Mouse (Mus musculus): ENCODE measurements around the gene Rere. TPM values are rescaled to one million over a fixed set of nuclear protein-coding genes. Genes with fewer than 3 reads are reported as not detected.
"Not testable (repeated sequence)": the region's sequence is repeated elsewhere in the genome, so short reads cannot be mapped to it uniquely, and the experiment has no call there.

Gene Rere
- polyA plus RNA-seq, 1 experiment from 2014 or later = 31.4 TPM

DNA sequence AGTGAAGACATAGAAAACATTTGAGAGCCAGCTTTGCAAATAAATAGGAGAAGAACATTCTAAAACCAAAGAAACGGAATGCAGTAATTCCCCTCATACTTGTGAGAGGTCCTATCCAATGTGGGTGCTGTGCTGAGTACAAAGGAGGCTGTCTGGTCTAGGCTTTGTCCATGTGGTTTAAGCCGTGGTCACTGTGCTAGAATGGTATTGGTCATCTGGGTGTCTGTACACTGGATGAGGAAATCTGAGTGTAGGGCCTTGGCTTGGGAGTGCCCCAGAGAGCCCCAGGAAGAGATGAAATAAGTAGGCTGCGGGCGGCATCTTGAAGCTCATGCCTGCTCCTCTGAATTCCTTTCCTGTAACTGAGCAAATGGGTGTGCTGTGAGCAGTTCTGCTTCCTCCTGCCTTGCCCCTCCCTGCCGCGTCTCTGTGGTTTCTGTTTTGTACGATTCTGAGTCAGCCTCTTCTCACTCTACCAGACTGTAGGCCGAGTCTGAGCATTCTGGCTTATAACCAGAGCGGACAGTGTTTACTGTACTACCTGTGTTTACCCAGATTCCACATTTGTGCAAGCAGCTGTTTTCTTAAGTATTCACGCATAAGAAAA, 263.3 kb downstream of the Rere start:
- ATAC-seq (ENCODE audit: insufficient number of reproducible peaks, insufficient read depth, low FRiP score, low TSS enrichment, low read depth) = no peak
- H3K4me1 ChIP-seq (replicated peaks) = no peaks in the 10 kb centered on the region
- H3K9ac ChIP-seq (replicated peaks) = no peak overlapping the region
- H3K4me3 ChIP-seq (replicated peaks) = no peak overlapping the region
- no peaks in the 10 kb centered on the region for H3K9me3 ChIP-seq
- no peak overlapping the region for H3K4me2 ChIP-seq
- H3K27ac ChIP-seq = no peak overlapping the region
- H3K36me3 ChIP-seq = peaks cover 47% of the 10 kb centered on the region
- no peaks in the 10 kb centered on the region for H3K27me3 ChIP-seq
- 84% methylated on average over 10 of the region's 10 CpGs for WGBS

DNA sequence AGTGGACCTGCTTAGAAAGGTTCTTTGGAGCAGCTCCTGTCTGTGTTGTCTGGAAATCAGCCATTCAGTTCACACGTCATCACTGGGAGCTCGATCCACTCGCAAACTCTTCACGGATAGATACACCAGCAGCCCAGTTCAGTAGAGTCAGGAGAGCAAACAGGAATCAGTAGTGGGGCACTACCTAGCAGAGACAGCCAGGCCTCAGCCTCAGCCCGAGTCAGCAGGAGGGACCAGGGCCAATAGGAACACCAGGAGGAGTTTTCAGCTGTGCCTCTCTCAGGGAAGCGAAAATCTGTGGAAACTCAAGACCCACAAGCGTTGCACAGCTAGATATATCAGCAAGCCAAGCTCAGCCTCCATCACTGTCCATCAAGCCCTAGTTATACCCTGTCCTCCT, 264.3 kb downstream of the Rere start:
- Histone ChIP-seq H3K27ac (no peak overlapping the region), H3K9me3 (no peaks in the 10 kb centered on the region), H3K4me3 (replicated peaks) (no peak overlapping the region), H3K9ac (replicated peaks) (no peak overlapping the region), H3K27me3 (no peaks in the 10 kb centered on the region), H3K4me2 (no peak overlapping the region), H3K36me3 (peaks cover 52% of the 10 kb centered on the region), H3K4me1 (replicated peaks) (no peaks in the 10 kb centered on the region)
- ATAC-seq (ENCODE audit: insufficient number of reproducible peaks, insufficient read depth, low FRiP score, low TSS enrichment, low read depth) = no peak
- WGBS = 94% methylated on average over 7 of the region's 7 CpGs

DNA sequence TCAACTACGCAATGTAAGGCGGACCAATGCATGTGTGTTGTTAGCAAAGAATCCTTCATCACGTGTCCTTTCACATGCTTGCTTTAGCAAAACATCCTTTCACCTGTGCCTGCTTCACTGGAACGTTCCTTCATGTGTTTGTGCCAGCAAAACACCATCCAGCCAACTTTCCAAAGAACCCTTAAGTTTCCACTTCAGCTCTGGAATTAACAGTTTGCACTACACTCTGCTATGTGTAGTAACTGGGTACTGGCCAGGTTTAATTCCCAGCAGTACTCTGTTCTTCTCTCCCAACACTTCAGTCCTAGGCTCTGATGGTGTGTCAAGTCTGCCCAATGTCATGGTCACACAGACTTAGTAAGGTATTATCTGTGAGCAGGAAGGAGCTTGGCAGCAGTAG, 264.9 kb downstream of the Rere start:
- 95% methylated on average over 4 of the region's 4 CpGs for WGBS
- not testable (repeated sequence) for H3K4me2 ChIP-seq; ATAC-seq (ENCODE audit: insufficient number of reproducible peaks, insufficient read depth, low FRiP score, low TSS enrichment, low read depth); H3K4me3 ChIP-seq (replicated peaks); H3K27me3 ChIP-seq; H3K27ac ChIP-seq; H3K9me3 ChIP-seq; H3K4me1 ChIP-seq (replicated peaks); H3K9ac ChIP-seq (replicated peaks)
- H3K36me3 ChIP-seq = peaks cover 55% of the 10 kb centered on the region

DNA sequence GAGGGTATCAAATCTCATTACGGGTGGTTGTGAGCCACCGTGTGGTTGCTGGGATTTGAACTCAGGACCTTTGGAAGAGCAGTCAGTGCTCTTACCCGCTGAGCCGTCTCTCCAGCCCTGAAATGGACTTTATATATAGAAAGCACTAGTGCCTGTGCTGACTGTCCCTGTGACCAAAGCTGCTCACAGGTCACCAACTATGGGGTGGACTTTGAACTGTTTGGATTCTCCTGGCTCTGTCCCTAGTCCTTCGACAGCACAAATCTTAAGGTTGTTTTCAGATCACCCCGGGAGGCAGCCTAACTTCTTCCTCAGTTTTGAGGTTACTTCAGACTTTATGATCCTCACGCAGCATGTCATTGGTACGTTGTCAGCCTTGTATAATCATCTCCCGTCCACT, 267.9 kb downstream of the Rere start:
- H3K4me3 ChIP-seq (replicated peaks) = no peak overlapping the region
- no peak overlapping the region for H3K9ac ChIP-seq (replicated peaks)
- no peaks in the 10 kb centered on the region for H3K4me1 ChIP-seq (replicated peaks)
- H3K36me3 ChIP-seq = peaks cover 68% of the 10 kb centered on the region
- no peak overlapping the region for H3K4me2 ChIP-seq
- H3K27me3 ChIP-seq = no peaks in the 10 kb centered on the region
- no peak for ATAC-seq (ENCODE audit: insufficient number of reproducible peaks, insufficient read depth, low FRiP score, low TSS enrichment, low read depth)
- H3K9me3 ChIP-seq = peaks cover 2% of the 10 kb centered on the region; the same call in 1 of the 2 replicates
- 93% methylated on average over 9 of the region's 9 CpGs for WGBS
- H3K27ac ChIP-seq = no peak overlapping the region

DNA sequence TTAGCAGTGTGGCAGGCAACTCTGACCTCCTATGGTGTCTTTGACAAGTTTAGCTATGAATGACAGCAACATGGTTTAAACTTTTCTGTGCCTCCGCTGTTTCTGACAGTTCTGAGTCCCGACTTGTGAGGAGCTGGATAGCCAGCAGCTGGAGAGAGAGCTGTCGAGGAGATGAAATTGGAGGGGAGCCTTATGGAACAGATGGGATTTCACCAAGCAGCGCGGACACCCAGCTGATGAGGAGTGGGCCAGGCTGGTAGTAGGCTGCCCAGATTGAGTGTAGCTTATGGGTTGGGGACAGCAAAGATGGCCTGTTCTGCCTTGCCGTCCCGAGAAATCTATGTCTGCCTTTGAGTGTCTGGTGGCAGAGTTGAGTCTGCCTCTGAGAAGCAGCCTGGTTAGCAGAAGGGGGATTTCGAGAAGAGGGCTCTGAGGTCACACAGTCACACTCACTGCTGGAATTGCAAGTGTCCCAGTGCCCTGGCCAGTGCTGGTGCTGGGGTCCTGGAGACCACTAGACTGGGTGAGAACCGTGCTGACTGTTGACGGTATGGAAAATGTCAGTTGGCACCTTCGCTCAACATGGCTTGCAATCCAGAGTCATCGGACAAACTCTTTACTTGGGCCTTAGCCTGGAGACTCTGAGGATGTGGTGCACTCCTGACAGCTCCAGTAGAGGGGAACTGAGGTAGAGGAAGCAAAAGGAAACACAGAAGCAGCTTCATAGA, 268.7 kb downstream of the Rere start:
- 88% methylated on average over 12 of the region's 12 CpGs for WGBS
- H3K9me3 ChIP-seq = peaks cover 4% of the 10 kb centered on the region; the same call in 1 of the 2 replicates
- no peak overlapping the region for H3K27ac ChIP-seq
- ATAC-seq (ENCODE audit: insufficient number of reproducible peaks, insufficient read depth, low FRiP score, low TSS enrichment, low read depth) = no peak
- no peaks in the 10 kb centered on the region for H3K27me3 ChIP-seq
- no peak overlapping the region for H3K9ac ChIP-seq (replicated peaks)
- H3K4me3 ChIP-seq (replicated peaks) = no peak overlapping the region
- H3K4me1 ChIP-seq (replicated peaks) = no peaks in the 10 kb centered on the region
- H3K4me2 ChIP-seq = no peak overlapping the region
- H3K36me3 ChIP-seq = peaks cover 73% of the 10 kb centered on the region

DNA sequence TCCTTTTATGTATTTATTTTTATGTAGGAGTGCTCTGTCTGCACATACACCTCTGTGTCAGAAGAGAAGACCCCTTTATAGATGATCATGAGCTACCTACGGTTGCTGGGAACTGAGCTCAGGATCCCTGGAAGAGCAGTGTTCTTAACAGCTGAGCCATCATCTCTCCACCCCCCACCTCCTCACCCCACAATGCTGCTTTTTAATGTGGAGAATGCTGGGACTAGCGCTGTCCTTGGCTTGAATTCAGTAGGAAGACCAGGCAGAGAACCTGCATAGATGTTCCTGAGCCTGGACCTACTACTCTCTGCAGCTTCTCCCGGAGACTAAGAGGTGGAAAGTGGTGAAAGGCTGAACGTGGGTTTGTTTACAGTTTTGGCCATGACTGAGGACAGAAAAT, 269.9 kb downstream of the Rere start:
- 90% methylated on average over 4 of the region's 4 CpGs for WGBS

DNA sequence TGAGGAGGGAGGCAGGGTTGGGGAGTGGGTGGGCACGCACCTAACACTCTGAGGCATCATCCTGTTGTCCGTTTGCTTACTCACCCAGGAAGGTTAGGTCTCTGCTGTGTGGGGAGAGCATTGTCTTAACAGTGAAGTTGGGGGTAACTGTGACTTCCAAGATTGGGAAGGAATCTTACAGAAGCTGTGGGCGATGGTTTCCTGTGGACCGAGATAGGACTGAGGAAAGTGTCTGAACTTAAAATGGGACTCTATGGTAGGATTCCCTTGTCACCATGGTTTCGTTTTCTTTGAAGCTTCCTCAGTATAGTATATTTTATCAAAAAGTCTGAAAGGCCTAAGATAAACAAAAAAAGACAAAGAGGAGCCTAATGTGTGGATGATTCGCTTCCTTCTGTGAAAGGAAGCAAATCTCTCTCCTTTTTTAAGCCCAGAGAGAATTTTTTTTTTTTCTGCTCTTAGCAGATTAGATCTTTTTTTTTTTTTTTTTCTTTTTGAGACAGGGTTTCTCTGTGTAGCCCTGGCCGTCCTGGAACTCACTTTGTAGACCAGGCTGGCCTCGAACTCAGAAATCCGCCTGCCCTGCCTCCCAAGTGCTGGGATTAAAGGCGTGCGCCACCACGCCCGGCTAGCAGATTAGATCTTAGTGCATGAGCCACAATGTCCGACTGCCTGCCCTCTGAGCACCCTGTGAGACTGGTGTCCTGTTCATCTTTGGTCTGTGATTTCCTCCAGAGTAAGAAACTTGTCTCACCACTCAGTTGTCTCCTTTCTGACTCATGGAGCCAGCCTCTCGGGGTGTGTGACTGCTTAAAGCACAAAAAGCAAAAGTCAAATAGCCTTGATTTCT, 271.5 kb downstream of the Rere start:
- Histone ChIP-seq H3K27ac (no peak overlapping the region), H3K27me3 (no peaks in the 10 kb centered on the region), H3K4me1 (replicated peaks) (peaks cover 21% of the 10 kb centered on the region), H3K4me2 (no peak overlapping the region), H3K36me3 (peaks cover 54% of the 10 kb centered on the region), H3K9ac (replicated peaks) (no peak overlapping the region), H3K9me3 (peaks cover 4% of the 10 kb centered on the region; the same call in 1 of the 2 replicates), H3K4me3 (replicated peaks) (no peak overlapping the region)
- ATAC-seq (ENCODE audit: insufficient number of reproducible peaks, insufficient read depth, low FRiP score, low TSS enrichment, low read depth) = no peak
- 91% methylated on average over 15 of the region's 15 CpGs for WGBS

More for the DNA sequence above, 269.9 kb downstream of the Rere start:
- no peaks in the 10 kb centered on the region for H3K27me3 ChIP-seq
- peaks cover 67% of the 10 kb centered on the region for H3K36me3 ChIP-seq
- peaks cover 4% of the 10 kb centered on the region; the same call in 1 of the 2 replicates for H3K9me3 ChIP-seq
- no peak overlapping the region for H3K4me3 ChIP-seq (replicated peaks)
- H3K27ac ChIP-seq = no peak overlapping the region
- no peak overlapping the region for H3K9ac ChIP-seq (replicated peaks)
- ATAC-seq (ENCODE audit: insufficient number of reproducible peaks, insufficient read depth, low FRiP score, low TSS enrichment, low read depth) = no peak
- peaks cover 7% of the 10 kb centered on the region for H3K4me1 ChIP-seq (replicated peaks)
- no peak overlapping the region for H3K4me2 ChIP-seq

DNA sequence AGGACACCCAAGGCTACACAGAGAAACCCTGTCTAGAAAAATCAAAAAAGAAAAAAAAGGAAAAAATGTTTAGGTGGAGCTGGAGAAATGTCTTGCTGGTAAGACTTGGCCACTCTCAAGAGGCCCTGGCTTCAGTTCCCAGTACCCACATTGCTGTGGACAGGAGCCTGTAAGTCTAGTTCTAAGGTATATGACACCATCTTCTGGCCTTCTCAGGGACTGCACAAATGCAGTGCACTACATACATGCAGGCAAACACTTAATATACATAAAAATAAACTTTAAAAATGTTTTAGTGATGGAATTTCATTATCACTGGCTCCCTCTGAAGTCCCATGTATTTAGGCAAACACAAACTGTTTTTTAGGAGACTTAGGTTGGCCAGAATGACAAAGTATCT, 274.3 kb downstream of the Rere start:
- Histone ChIP-seq H3K4me3 (replicated peaks) (no peak overlapping the region), H3K27me3 (no peaks in the 10 kb centered on the region), H3K9me3 (peaks cover 4% of the 10 kb centered on the region; the same call in 1 of the 2 replicates), H3K4me2 (no peak overlapping the region), H3K36me3 (peaks cover 33% of the 10 kb centered on the region), H3K27ac (peak overlapping the region; percentile 84; the same call in 1 of the 2 replicates), H3K4me1 (replicated peaks) (peaks cover 22% of the 10 kb centered on the region), H3K9ac (replicated peaks) (no peak overlapping the region)
- no peak for ATAC-seq (ENCODE audit: insufficient number of reproducible peaks, insufficient read depth, low FRiP score, low TSS enrichment, low read depth)

DNA sequence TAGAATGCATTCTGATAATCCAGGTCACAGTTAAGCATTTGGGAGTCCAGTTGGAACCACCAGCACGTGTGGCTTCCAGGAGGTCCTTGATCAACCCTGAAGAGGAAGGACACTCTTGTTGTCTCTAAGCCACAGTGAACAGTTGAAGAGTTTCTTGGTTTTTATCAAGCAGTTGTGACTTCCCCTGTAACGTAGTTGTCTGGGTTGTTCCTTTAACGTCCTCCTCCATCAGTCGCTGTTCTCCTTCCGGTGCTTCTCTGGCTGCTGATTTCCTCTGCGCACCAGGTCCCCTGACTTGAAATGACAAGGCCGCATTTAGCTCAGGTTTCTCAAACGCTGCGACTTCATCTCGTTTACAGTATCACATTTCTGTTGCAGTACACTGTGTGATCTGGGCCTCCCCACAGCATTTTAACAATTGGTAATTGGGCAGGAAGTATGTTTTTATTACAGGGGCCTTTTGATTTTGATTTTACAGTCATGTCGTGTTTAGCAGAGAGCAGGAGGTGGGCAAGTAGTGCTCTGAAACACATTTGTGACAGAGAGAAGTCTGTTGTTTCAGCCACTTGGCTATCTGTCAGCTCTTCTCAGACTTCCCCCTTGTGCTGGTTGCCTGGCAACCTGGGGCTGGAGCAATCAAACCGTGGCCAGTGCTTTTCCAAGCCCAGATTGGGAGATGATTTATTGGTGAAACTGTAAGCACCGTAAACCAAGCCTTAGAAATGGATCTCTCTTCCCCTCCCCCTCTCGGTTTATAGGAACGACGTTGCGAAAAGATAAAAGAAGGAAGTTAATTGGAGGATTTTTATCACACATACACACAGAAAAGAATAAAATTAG, 275.2 kb downstream of the Rere start:
- peak; percentile 69; the same call in 1 of the 2 replicates for ATAC-seq (ENCODE audit: insufficient number of reproducible peaks, insufficient read depth, low FRiP score, low TSS enrichment, low read depth)
- no peak overlapping the region for H3K9ac ChIP-seq (replicated peaks)
- H3K27me3 ChIP-seq = no peaks in the 10 kb centered on the region
- peak overlapping the region; percentile 84 for H3K27ac ChIP-seq
- 12% methylated on average over 17 of the region's 17 CpGs for WGBS
- peaks cover 34% of the 10 kb centered on the region for H3K36me3 ChIP-seq
- H3K9me3 ChIP-seq = peaks cover 4% of the 10 kb centered on the region; the same call in 1 of the 2 replicates
- no peak overlapping the region for H3K4me3 ChIP-seq (replicated peaks)
- peaks cover 22% of the 10 kb centered on the region for H3K4me1 ChIP-seq (replicated peaks)
- peak overlapping the region; percentile 30 for H3K4me2 ChIP-seq

DNA sequence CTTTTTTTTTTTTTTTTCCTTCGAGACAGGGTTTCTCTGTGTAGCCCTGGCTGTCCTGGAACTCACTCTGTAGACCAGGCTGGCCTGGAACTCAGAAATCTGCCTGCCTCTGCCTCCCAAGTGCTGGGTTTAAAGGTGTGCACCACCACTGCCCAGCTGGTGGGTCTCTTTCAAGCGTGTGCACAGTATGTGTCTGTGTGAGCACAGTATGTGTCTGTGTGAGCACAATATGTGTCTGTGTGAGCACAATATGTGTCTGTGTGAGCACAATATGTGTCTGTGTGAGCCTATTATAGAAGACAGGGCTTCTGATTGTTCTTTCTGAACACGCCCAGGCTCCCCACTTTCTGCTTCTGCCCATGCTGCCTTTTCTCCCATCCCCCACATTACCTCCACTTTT, 275.8 kb downstream of the Rere start:
- H3K9me3 ChIP-seq; H3K9ac ChIP-seq (replicated peaks); H3K27me3 ChIP-seq; H3K4me2 ChIP-seq; ATAC-seq (ENCODE audit: insufficient number of reproducible peaks, insufficient read depth, low FRiP score, low TSS enrichment, low read depth); H3K4me3 ChIP-seq (replicated peaks): not testable (repeated sequence)
- Histone ChIP-seq H3K36me3 (peaks cover 28% of the 10 kb centered on the region), H3K4me1 (replicated peaks) (peaks cover 22% of the 10 kb centered on the region), H3K27ac (peak overlapping the region; percentile 59; the same call in 1 of the 2 replicates)
- 71% methylated on average over 3 of the region's 3 CpGs for WGBS

Data from limb, embryonic 12.5 days (tissue).